Mouse (Mus musculus): Measurements from ENCODE around the gene Stxbp2. TPM values are rescaled to one million over a fixed set of nuclear protein-coding genes. Genes with fewer than 3 reads are reported as not detected.
A peak's percentile ranks its signal among the peaks of the same experiment; 100 is the strongest.

Stxbp2 gene
- total and polyA plus RNA-seq, 2 experiments = 33.6 to 78.2 TPM

DNA sequence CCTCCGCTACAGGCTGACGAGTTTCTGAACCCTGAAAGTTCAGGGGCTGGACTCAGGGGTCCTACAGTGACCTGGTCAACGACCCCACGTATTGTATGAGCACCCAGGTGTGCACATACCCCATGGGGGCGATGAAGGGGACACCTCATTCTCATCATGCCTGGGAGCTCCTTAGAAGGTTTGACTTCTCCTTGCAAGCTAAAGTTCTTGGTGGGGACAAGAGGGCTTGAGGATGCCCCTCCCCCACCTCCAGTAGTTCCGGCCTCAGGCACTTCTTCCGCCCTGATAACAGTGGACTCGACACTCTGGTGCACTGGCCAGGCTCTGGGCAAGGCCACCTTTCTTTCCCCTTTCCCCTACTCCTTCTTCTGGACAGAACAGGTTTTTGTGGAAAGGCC, 722 bp downstream of the Stxbp2 start:
- Histone ChIP-seq H3K4me1 (ENCODE audit: control insufficient read depth, insufficient read depth, low read length) (peaks cover 4% of the 10 kb centered on the region), H3K27me3 (ENCODE audit: control insufficient read depth, insufficient read depth, low read length) (no peaks in the 10 kb centered on the region), H3K79me2 (ENCODE audit: control insufficient read depth, insufficient read depth, low read length) (no peaks in the 10 kb centered on the region; the same call in 1 of the 2 replicates), H3K4me3 (ENCODE audit: insufficient read depth, low read depth, low read length) (peak overlapping the region; percentile 73), H3K36me3 (ENCODE audit: control insufficient read depth, insufficient read depth, low read length) (peaks cover 6% of the 10 kb centered on the region), H3K27ac (replicated peaks; ENCODE audit: insufficient read depth, low read depth, low read length) (no peak overlapping the region), H3K9ac (ENCODE audit: low read depth, low read length) (peak overlapping the region; percentile 66)
- no peak for DNase-seq (ENCODE audit: extremely low read depth, low read depth, low spot score)
- 7% methylated on average over 8 of the region's 8 CpGs for WGBS
- TF ChIP-seq POLR2A (IDR thresholded peaks at IDR 0.05; ENCODE audit: extremely low read depth, insufficient read depth, low read length) (no peak), CTCF (IDR thresholded peaks at IDR 0.05; ENCODE audit: low read depth, low read length) (no peak)

DNA sequence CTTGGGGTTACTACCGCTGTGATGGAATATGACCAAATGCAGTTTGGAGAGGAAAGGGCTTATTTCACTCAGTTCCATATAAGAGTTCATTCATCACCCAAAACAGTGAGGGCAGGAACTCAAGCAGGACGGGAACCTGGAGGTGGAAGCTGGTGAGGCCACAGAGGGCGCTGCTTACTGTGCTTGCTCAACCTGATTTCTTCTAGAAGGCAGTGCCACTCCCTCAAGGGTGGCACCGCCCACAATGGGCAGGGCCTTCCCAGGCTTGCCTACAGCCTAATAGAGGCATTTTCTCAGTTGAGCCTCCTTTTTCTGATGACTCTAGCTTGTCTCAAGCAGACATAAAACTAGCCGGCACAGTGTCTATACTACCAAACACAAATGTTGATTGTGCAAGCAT, 15.0 kb downstream of the Stxbp2 start:
- 13% methylated on average over 5 of the region's 5 CpGs for WGBS
- no peaks in the 10 kb centered on the region for H3K4me1 ChIP-seq (ENCODE audit: control insufficient read depth, insufficient read depth, low read length)
- H3K9ac ChIP-seq (ENCODE audit: low read depth, low read length) = no peak overlapping the region
- no peak overlapping the region for H3K27ac ChIP-seq (replicated peaks; ENCODE audit: insufficient read depth, low read depth, low read length)
- H3K4me3 ChIP-seq (ENCODE audit: insufficient read depth, low read depth, low read length) = no peak overlapping the region
- H3K36me3 ChIP-seq (ENCODE audit: control insufficient read depth, insufficient read depth, low read length) = peaks cover 2% of the 10 kb centered on the region; the same call in 1 of the 2 replicates
- peak; percentile 75 for DNase-seq (ENCODE audit: extremely low read depth, low read depth, low spot score)
- TF ChIP-seq POLR2A (IDR thresholded peaks at IDR 0.05; ENCODE audit: extremely low read depth, insufficient read depth, low read length) (no peak), CTCF (IDR thresholded peaks at IDR 0.05; ENCODE audit: low read depth, low read length) (peak; percentile 67)
- H3K79me2 ChIP-seq (ENCODE audit: control insufficient read depth, insufficient read depth, low read length) = no peaks in the 10 kb centered on the region
- no peaks in the 10 kb centered on the region for H3K27me3 ChIP-seq (ENCODE audit: control insufficient read depth, insufficient read depth, low read length)

DNA sequence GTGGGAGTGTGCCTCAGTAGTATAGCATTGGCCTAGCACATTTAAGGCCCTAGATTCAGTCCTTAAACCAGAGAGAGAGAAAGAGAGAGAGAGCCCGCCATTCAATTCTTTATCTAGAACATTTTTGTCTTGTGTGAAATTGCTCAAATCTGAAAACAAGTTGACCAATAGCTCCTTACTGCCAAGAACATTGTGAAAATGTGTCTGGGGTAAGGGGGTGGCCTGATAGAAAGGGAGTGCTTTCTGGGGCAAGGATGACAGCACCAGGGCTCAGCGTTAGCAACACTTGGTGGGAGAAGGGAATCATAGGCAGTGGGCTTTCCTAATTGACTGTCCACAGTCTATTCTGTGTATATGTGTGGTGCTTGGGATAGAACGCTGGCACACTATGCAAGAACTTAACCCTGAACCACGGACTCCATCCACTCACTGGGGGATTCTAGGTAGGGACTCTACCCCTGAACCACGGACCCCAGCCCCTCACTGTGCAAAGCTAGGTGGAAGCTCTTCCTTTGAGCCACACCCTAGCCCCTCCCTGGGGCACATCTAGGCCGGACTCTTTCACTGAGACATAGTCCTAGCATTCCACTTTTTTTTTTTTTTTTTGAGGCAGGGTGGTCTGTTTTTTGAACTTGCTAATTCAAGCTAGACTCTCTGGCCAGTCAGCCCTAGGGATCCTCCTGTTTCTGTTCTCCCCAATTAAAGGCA, 16.2 kb downstream of the Stxbp2 start:
- no peak overlapping the region for H3K4me3 ChIP-seq (ENCODE audit: insufficient read depth, low read depth, low read length)
- H3K27me3 ChIP-seq (ENCODE audit: control insufficient read depth, insufficient read depth, low read length) = no peaks in the 10 kb centered on the region; the same call in 1 of the 2 replicates
- no peak overlapping the region for H3K27ac ChIP-seq (replicated peaks; ENCODE audit: insufficient read depth, low read depth, low read length)
- H3K36me3 ChIP-seq (ENCODE audit: control insufficient read depth, insufficient read depth, low read length) = 0 out of 2 replicates have a peak, but pooled peaks cover under 1% of the 10 kb centered on the region
- DNase-seq (ENCODE audit: extremely low read depth, low read depth, low spot score) = peak; percentile 74
- 82% methylated on average over 6 of the region's 6 CpGs for WGBS
- no peak overlapping the region for H3K9ac ChIP-seq (ENCODE audit: low read depth, low read length)
- no peaks in the 10 kb centered on the region for H3K79me2 ChIP-seq (ENCODE audit: control insufficient read depth, insufficient read depth, low read length)
- TF ChIP-seq POLR2A (IDR thresholded peaks at IDR 0.05; ENCODE audit: extremely low read depth, insufficient read depth, low read length) (no peak), CTCF (IDR thresholded peaks at IDR 0.05; ENCODE audit: low read depth, low read length) (no peak)
- H3K4me1 ChIP-seq (ENCODE audit: control insufficient read depth, insufficient read depth, low read length) = no peaks in the 10 kb centered on the region

DNA sequence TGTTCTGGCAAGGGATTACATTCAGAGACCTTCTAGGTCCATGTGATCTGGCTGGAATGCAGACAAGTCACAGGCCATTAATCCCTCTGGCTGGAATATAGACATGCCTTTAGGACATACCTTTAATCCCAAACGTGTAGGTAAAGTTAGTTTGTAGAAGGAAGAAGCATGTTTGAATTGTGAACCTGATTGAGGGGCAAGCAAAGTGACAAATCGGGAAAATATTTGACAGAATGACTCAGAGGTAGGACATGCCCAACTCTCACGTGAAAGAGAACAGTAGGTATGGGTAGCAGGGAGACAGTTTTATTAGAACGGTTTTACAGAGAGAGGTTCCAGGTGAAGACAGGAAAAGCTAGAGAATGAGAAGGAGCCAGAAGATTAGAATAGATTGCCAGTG, 16.8 kb downstream of the Stxbp2 start:
- Histone ChIP-seq H3K27me3 (ENCODE audit: control insufficient read depth, insufficient read depth, low read length) (no peaks in the 10 kb centered on the region; the same call in 1 of the 2 replicates), H3K36me3 (ENCODE audit: control insufficient read depth, insufficient read depth, low read length) (no peaks in the 10 kb centered on the region), H3K4me1 (ENCODE audit: control insufficient read depth, insufficient read depth, low read length) (no peaks in the 10 kb centered on the region), H3K27ac (replicated peaks; ENCODE audit: insufficient read depth, low read depth, low read length) (no peak overlapping the region), H3K9ac (ENCODE audit: low read depth, low read length) (no peak overlapping the region), H3K79me2 (ENCODE audit: control insufficient read depth, insufficient read depth, low read length) (no peaks in the 10 kb centered on the region), H3K4me3 (ENCODE audit: insufficient read depth, low read depth, low read length) (no peak overlapping the region)
- no peak for DNase-seq (ENCODE audit: extremely low read depth, low read depth, low spot score)
- 81% methylated on average over 4 of the region's 4 CpGs for WGBS
- TF ChIP-seq CTCF (IDR thresholded peaks at IDR 0.05; ENCODE audit: low read depth, low read length) (no peak), POLR2A (IDR thresholded peaks at IDR 0.05; ENCODE audit: extremely low read depth, insufficient read depth, low read length) (no peak)

DNA sequence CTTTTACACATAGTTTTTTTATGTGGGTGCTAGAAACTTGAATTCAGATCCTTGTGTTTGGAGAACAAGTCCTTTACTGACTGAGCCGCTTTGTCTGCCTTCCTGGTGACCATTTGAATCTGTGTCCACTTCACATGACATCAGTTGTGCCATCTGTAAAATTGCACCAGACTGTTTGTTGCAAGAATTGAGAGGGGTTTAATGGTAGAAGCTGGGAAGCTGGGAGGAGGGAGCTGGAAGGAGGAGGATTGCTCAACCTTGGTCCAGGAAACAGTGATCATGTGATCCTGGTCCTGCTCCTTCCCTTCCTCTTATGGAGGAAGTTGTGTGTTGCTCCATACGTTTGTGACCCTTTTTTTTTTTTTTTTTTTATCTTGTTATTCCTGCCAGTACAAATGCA, 17.5 kb downstream of the Stxbp2 start:
- Histone ChIP-seq H3K27ac (replicated peaks; ENCODE audit: insufficient read depth, low read depth, low read length) (no peak overlapping the region), H3K4me1 (ENCODE audit: control insufficient read depth, insufficient read depth, low read length) (no peaks in the 10 kb centered on the region), H3K27me3 (ENCODE audit: control insufficient read depth, insufficient read depth, low read length) (no peaks in the 10 kb centered on the region; the same call in 1 of the 2 replicates), H3K79me2 (ENCODE audit: control insufficient read depth, insufficient read depth, low read length) (no peaks in the 10 kb centered on the region), H3K4me3 (ENCODE audit: insufficient read depth, low read depth, low read length) (no peak overlapping the region), H3K9ac (ENCODE audit: low read depth, low read length) (no peak overlapping the region), H3K36me3 (ENCODE audit: control insufficient read depth, insufficient read depth, low read length) (no peaks in the 10 kb centered on the region)
- 56% methylated on average over 2 of the region's 2 CpGs for WGBS
- no peak for TF ChIP-seq POLR2A (IDR thresholded peaks at IDR 0.05; ENCODE audit: extremely low read depth, insufficient read depth, low read length)
- TF ChIP-seq CTCF (IDR thresholded peaks at IDR 0.05; ENCODE audit: low read depth, low read length) = no peak
- peak; percentile 26 for DNase-seq (ENCODE audit: extremely low read depth, low read depth, low spot score)

DNA sequence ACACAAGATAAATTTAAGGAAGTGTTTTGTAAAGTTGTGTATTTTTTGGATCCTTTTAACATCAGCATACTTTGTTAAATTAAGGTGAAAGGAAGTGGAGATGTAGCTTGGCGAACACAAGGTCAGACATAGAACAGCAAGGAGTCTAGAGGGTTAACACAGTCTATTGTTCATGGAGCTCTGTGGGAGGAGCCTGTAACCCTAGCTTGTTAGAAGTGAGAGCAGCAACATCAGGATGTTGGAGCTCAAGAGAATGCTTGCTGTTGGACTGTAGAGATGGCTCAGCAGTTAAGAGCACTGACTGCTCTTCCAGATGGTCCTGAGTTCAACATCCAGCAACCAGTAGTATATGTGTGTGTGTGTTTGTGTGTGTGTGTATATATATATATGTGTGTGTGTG, 18.2 kb downstream of the Stxbp2 start:
- Histone ChIP-seq H3K9ac (ENCODE audit: low read depth, low read length) (no peak overlapping the region), H3K4me3 (ENCODE audit: insufficient read depth, low read depth, low read length) (no peak overlapping the region), H3K27ac (replicated peaks; ENCODE audit: insufficient read depth, low read depth, low read length) (no peak overlapping the region), H3K4me1 (ENCODE audit: control insufficient read depth, insufficient read depth, low read length) (no peaks in the 10 kb centered on the region), H3K79me2 (ENCODE audit: control insufficient read depth, insufficient read depth, low read length) (no peaks in the 10 kb centered on the region), H3K27me3 (ENCODE audit: control insufficient read depth, insufficient read depth, low read length) (no peaks in the 10 kb centered on the region; the same call in 1 of the 2 replicates), H3K36me3 (ENCODE audit: control insufficient read depth, insufficient read depth, low read length) (no peaks in the 10 kb centered on the region)
- no peak for DNase-seq (ENCODE audit: extremely low read depth, low read depth, low spot score)
- 69% methylated on average over 1 of the region's 1 CpGs for WGBS
- TF ChIP-seq CTCF (IDR thresholded peaks at IDR 0.05; ENCODE audit: low read depth, low read length) = no peak
- no peak for TF ChIP-seq POLR2A (IDR thresholded peaks at IDR 0.05; ENCODE audit: extremely low read depth, insufficient read depth, low read length)

Data from liver, adult 2 months (tissue).